Mouse (Mus musculus) T-cell, adult 2 months (primary cell): ENCODE results near the gene Zfp551.

Experiments
- DNase-seq: peaks from one replicate; pipeline ENCODE4 v3.0.0; 2022; ENCODE audit warnings: low spot score

Zfp551 gene

DNA sequence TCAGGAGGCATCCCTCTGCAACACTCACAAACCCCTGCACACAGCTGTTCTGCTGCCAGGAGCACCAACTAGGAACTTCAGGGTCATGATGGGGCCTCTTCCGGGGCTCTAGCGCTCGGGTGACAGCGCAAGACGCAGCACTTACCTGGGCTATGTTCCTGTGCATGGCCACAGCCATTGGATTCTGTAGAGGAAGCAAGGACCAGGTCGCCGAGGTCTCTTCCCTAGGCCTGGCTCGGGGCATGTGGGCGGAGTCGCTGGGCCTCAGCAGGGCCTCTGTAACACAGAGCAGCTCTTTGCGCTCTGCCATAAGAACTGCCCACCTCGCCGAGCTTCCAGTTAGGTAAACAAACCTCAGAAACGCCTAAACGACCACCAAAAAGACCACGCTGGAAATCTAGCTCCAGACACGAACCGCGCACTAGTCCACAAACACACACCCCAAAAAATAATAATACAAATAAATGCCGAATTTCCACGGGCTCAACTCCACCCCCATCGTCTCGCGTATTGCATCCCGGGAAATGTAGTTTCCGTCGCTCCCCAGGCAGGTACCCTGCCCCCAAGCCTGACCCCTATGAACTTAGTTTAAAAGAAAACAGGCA, at the start of gene Zfp551:
TSS of gene Zfp551 (minus strand) at position 507 of the 605 bp plus-strand sequence.
- peak; percentile 18 for DNase-seq

- DNase-seq = no peak
Observed at GRCm38 (mm10) chr7:12422855-12423254, 304 bp upstream of the Zfp551 start.

DNA sequence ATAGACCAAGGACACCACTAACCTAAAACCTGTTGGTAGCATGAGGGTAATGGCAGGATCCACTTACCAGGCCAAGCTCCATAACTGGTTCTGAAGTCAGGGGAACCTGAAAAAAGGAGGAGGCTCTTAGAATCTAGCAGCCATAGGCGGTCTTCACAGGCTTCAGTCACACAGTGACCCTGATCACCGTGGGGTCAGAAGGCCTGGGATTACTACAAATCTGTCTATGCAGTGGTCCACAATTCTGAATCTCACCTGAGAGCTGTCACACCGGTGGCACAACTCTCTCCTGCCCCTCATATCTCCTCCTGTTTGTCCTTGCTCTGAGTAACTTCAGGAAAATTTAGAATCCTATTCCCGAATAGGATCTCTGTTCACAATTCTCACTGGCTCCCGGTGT, 810 bp downstream of the Zfp551 start:
- DNase-seq = no peak

- no peak for DNase-seq
Observed at GRCm38 (mm10) chr7:12369173-12369572, 53.4 kb downstream of the Zfp551 start, which contains the start of gene Vmn1r84. TSS of gene Vmn1r84 (minus strand) at chr7:12369273.
